Mouse (Mus musculus): ENCODE data around the gene Tns3.
A peak's percentile ranks its signal among the peaks of the same experiment; 100 is the strongest.

The Tns3 gene

GRCm38 (mm10) chr11:8425226-8425570 is 239.1 kb downstream of the Tns3 start:
- DNase-seq: no peak

GRCm38 (mm10) chr11:8424342-8425225 is 239.8 kb downstream of the Tns3 start:
- DNase-seq: peak; percentile 79

- no peak for DNase-seq
Observed at GRCm38 (mm10) chr11:8405225-8405899, 259.0 kb downstream of the Tns3 start.

- no peak for DNase-seq
Observed at GRCm38 (mm10) chr11:8401328-8401727, 263.0 kb downstream of the Tns3 start.

- no peak for DNase-seq
Observed at GRCm38 (mm10) chr11:8396329-8396728, 268.0 kb downstream of the Tns3 start.

GRCm38 (mm10) chr11:8391564-8391963 is 272.8 kb downstream of the Tns3 start:
- DNase-seq: no peak

GRCm38 (mm10) chr11:8385891-8386405 is 278.4 kb downstream of the Tns3 start:
- DNase-seq: no peak
